Mouse (Mus musculus): Measurements from ENCODE around the gene Ust.
"Not testable (repeated sequence)": the region's sequence is repeated elsewhere in the genome, so short reads cannot be mapped to it uniquely, and the experiment has no call there.

Ust gene

DNA sequence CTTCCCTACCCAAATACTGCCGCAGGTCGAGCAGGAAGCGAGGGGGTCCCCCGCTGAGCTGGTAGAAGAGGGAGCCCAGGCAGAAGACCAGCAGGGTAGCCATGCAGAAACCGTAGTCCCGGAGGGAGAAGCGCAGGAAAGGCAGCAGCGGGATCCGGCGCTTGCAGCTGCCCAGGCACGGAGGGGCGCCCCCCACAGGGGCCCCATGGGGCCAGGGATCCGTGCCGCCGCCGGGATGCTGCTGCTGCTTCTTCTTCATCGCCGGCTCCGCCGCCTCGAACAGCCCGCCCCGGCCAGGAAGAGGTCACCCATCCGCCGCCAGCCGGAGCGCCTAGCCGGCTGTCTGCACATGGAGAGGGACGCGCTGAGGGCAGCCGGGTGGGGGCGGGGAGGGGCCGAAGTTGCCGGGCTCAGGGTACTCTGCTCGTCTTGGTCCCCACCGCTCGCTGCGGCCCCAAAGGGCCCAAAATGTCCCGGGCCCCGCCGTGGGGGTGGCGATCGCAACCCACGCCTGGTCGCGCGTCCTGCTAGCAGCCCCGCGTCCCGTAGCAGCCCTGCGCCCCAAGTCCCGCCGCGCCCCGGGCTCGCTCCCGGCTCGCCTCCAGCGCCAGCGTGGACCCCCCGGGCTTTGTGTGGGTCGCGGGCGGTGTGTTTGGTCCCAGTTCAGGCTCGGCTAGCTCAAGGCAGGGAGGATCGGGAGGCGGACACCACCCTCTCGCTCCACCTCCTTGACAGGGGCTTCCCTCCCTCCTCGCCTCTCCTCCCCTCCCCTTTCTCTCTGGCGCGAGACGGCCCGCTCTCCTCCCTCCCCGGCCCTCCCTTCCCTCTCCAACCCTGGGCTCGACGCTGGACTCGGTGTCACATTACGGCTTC lies at the start of gene Ust:
Ust (minus strand) TSS at position 685 of the 873 bp plus-strand sequence.
- peak; percentile 32 to 50 for DNase-seq (ENCODE audit: low spot score in 2 of 2)

- no peak for DNase-seq (ENCODE audit: low spot score in 2 of 2)
Measured at GRCm38 (mm10) chr10:8561366-8561765, 42.7 kb upstream of the Ust start.

GRCm38 (mm10) chr10:8559566-8559965 lies 40.9 kb upstream of the Ust start:
- not testable (repeated sequence) for DNase-seq (ENCODE audit: low spot score in 2 of 2)

GRCm38 (mm10) chr10:8552239-8552638 lies 33.6 kb upstream of the Ust start:
- not testable (repeated sequence) for DNase-seq (ENCODE audit: low spot score in 2 of 2)

- DNase-seq (ENCODE audit: low spot score in 2 of 2): not testable (repeated sequence)
Measured at GRCm38 (mm10) chr10:8551601-8552000, 33.0 kb upstream of the Ust start.

DNA sequence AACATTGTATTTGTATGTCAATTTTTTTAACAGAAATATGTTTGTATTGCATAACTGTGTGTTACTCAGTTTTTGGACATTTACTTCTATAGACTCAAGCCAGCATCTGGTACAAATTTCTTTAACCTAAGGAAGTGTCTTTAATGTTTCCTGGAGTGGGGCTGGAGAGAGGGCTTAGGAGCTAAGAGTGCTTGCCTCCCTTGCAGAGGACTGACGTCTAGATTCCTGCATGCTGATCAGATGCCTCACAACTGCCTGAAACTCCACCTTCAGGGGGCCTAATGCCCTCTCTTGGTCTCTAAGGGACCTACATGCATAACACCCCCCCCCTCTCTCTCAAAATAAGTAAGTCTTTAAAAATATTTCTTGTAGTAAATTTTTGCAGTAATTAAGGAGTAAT lies 22.9 kb upstream of the Ust start:
- DNase-seq (ENCODE audit: low spot score in 2 of 2): no peak

DNA sequence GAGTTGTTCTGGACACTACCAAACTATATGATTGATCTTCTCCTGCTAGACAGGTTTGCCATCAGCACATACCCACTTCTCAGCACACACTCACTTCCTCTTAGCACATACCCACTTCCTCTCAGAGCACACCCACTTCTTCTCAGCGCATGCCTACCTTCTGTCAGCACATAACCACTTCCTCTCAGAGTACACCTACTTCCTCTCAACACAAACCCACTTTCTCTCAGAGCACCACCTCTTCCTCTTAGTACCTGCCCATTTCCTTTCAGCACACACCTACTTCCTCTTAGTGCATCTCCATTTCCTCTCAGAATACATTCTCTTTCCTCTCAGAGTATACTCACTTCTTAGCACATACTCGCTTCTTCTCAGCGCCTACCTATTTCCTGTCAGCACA lies 16.8 kb upstream of the Ust start:
- no peak for DNase-seq (ENCODE audit: low spot score in 2 of 2)

DNA sequence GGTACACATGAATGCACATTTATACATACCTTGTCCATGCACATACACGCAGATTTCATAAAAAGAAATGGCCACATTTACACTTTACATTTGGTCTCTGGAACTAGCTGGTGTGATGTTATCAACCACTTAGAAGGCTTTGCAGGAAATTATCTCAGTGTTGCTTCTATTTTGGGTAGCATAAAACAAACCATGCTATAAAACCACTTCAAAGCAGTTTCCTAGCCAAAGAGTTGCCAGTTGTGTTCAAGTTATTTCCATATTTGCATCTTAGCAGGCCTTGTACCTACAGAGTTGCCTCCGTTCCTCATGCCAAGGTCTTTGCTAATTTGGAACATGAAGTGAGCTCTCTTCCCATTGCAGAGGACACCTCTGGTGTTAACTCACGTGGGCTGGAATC lies 13.0 kb upstream of the Ust start:
- DNase-seq (ENCODE audit: low spot score in 2 of 2): no peak

- no peak for DNase-seq (ENCODE audit: low spot score in 2 of 2)
Measured at GRCm38 (mm10) chr10:8530505-8531051, 12.0 kb upstream of the Ust start.

DNA sequence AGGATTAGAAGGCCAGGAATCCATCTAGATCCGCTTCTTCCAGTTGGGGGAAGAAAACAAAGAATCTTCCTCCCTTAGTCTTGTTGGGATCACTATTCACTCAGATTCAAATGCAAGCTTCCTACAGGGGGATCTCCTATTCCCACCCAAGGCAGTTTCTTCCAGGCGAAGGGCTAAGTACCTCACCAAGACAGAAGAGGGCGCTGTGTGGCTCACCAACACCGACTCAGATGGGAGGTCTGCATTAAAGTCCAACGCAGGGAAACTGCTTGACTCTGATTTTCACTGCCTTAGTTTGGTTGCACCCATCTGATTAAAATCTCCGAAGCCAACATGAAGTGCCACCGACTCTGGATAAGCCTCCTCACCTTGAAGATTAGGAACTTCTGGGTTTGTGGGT lies 10.5 kb upstream of the Ust start:
- no peak for DNase-seq (ENCODE audit: low spot score in 2 of 2)

DNA sequence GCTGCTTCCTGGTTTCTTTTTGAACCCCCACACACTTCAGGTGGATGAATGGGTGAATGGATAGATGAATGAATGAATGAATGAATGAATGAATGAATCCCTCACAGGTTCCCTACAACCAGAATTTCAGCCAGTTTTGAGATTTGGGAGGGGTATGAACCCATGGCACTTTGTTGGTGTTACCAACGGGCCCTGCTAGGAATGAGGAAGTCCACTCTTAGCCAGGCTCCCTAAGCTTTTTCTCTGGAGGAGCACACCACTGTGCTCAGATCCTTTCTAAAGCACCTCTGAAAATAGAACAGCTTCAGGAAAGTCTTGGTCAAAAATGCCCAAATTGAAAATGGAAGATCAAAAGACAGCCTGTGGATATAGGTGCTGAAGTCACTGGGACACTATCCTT lies 6.7 kb upstream of the Ust start:
- DNase-seq (ENCODE audit: low spot score in 2 of 2): no peak

- no peak for DNase-seq (ENCODE audit: low spot score in 2 of 2)
Measured at GRCm38 (mm10) chr10:8521536-8521935, 2.9 kb upstream of the Ust start.

DNA sequence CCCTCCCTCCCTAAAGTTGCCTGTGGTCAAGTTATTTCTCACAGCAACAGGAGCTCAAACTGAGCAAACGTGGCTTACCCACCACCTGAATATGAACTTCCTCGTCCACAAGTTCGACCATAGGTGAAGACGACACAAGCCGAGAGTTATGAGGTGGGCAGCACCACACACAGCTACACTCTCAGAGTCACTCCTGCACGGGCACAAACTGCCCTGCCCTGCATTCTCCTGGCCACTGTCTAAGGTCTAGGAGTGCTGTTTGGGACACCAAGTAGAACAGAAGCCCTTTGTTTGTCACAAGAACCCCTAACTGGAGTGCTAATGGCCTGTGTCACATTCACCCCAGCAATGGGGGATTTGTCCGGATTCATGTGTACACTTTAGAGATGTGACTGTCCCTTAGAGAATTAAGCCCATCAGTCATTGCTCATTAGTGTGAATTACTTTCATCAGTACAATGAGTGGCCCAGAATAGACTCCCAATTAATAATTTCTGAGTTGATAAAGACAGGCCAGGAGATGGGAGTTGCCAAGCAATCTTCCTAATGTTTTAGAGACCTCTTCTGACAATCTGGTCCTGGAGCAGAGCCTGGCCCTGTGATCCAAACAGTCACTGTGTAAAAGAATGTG lies 2.3 kb upstream of the Ust start:
- DNase-seq (ENCODE audit: low spot score in 2 of 2): no peak

- DNase-seq (ENCODE audit: low spot score in 2 of 2): no peak
Measured at GRCm38 (mm10) chr10:8519014-8519491, 428 bp upstream of the Ust start.

- DNase-seq (ENCODE audit: low spot score in 2 of 2): peak in 1 of 2 experiments; percentile 13
Measured at GRCm38 (mm10) chr10:8517591-8518140, 959 bp downstream of the Ust start.

GRCm38 (mm10) chr10:8516916-8517524 lies 1.6 kb downstream of the Ust start:
- DNase-seq (ENCODE audit: low spot score in 2 of 2): no peak

DNA sequence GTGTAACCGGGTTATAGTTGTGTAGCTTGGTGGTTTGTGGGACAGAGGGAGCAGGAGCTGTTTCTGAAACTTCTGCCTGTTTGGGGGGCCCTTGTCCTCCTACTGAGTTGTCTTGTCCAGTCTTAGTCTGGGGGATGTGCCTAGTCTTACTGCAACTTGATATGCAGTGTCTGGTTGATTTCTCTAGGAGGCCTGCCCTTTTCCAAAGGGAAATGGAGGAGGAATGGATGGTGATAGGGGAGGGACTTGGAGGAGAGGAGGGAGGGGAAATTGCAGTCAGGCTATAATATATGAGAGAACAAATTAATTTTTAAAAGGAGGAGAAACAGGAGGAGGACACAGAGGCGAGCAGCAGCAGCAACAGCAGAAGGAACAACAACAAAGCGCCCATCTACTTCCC lies 4.9 kb downstream of the Ust start:
- DNase-seq (ENCODE audit: low spot score in 2 of 2): no peak

GRCm38 (mm10) chr10:8512222-8512621 lies 6.4 kb downstream of the Ust start:
- no peak for DNase-seq (ENCODE audit: low spot score in 2 of 2)

DNA sequence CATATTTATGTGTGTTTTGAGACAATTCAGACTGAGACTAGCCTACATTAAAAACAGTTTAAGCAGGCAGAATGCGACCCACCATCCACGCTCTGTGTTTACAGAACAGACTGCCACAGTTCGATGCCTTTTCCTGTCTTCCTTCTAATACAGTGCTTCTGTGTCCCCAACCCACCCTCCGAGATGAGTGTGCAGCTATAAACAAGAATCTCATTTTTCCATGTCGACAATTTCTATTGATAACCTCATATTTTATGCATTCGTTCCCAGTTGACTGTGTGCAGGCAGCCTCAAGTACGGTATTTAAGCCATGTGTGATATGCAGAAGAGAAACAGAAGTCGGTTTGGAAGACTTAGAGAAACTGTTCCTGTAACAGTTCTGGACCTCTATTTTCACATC lies 6.9 kb downstream of the Ust start:
- no peak for DNase-seq (ENCODE audit: low spot score in 2 of 2)

GRCm38 (mm10) chr10:8506247-8506573 lies 12.4 kb downstream of the Ust start:
- no peak for DNase-seq (ENCODE audit: low spot score in 2 of 2)

DNA sequence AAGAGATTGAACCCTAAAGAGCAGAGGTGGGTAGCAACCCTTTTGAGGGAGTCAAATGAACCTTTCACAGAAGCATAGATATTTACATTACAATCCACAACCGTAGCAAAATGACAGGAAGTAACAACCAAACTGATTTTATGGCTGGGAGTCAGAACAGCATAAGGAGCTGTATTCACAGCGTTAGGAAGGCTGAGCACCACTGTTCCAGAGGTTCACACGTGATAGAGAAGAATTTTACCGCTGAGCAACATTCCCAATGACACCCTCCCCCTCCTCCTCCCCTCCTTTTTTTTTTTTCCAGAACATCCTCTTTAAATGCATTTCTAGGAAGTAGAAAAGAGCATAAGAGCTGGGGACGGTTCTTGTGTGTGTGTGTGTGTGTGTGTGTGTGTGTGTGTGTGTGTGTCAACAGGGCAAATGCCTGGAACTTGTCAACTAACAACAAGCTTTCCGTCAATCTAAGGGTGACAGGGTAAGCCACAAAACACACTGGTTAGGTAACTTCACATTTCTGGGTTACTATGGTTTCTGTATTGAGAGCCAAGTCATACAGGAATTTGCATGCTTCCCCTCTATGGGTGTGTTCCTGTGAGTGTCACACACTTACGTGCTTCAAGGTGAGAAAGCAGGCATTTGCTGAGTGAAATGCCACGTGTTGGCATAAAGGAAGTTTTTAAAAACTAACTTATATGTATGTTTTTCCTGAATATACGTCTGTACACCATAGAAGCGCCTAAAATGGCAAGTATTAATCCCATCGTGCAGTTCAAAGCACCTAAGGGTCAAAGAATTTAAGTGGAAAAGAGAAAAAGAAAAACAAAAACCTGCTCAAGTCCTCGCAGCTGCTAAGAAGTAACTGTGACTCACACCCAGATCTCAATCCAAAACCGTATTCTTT lies 13.0 kb downstream of the Ust start:
- no peak for DNase-seq (ENCODE audit: low spot score in 2 of 2)
